Mouse (Mus musculus) midbrain, embryonic 12.5 days (tissue): ENCODE data around the gene C130026I21Rik. TPM values are rescaled to one million over a fixed set of nuclear protein-coding genes. Genes with fewer than 3 reads are reported as not detected.
A peak's percentile ranks its signal among the peaks of the same experiment; 100 is the strongest.
"Not testable (repeated sequence)": the region's sequence is repeated elsewhere in the genome, so short reads cannot be mapped to it uniquely, and the experiment has no call there.

Experiments used
- ATAC-seq: fragments of 200-750 bp; cut with Nextera tagmentation; 2 replicates; pipeline ENCODE4 v1.8.0; 2017; ENCODE audit warnings: low read depth, moderate TSS enrichment, moderate library complexity; ENCODE audit not compliant: low FRiP score
- H3K27ac ChIP-seq: fragments of 300-500 bp; sonication (generic); replicated peaks from 2 replicates; pipeline ENCODE4 v1.5.1; 2016; ENCODE audit warnings: mild to moderate bottlenecking
- H3K27me3 ChIP-seq: fragments of 300-500 bp; sonication (generic); 2 replicates; pipeline ENCODE4 v1.6.1; 2016; ENCODE audit warnings: mild to moderate bottlenecking
- H3K36me3 ChIP-seq: fragments of 300-500 bp; sonication (generic); 2 replicates; pipeline ENCODE4 v1.6.1; 2016
- H3K4me1 ChIP-seq: fragments of 300-500 bp; sonication (generic); 2 replicates; pipeline ENCODE4 v1.6.1; 2016
- H3K4me2 ChIP-seq: fragments of 300-500 bp; sonication (generic); replicated peaks from 2 replicates; pipeline ENCODE4 v1.6.1; 2016; ENCODE audit warnings: mild to moderate bottlenecking, moderate library complexity
- H3K4me3 ChIP-seq: fragments of 300-500 bp; sonication (generic); 2 replicates; pipeline ENCODE4 v1.5.1; 2016; ENCODE audit warnings: mild to moderate bottlenecking
- H3K9ac ChIP-seq: fragments of 300-500 bp; sonication (generic); replicated peaks from 2 replicates; pipeline ENCODE4 v1.6.1; 2016; ENCODE audit warnings: mild to moderate bottlenecking, moderate library complexity
- H3K9me3 ChIP-seq: fragments of 300-500 bp; sonication (generic); 2 replicates; pipeline ENCODE4 v1.6.1; 2016; ENCODE audit warnings: mild to moderate bottlenecking
- WGBS: fragments of 180-500 bp; shearing (Covaris S2); methylation state at CpG from one replicate; pipeline ENCODE4 v1.1.7; 2016; 5-methylcytosine and 5-hydroxymethylcytosine counted together
- polyA plus RNA-seq: library from polyadenylated mRNA; unstranded; fragments of >200 nt; fragmentation: Nextera tagmentation; extraction: Ambion mirVana; gene quantifications from 2 replicates; pipeline ENCODE4 v1.2.1, GENCODE M21; 2016

C130026I21Rik gene
- polyA plus RNA-seq, 1 experiment from 2014 or later = not detected

DNA sequence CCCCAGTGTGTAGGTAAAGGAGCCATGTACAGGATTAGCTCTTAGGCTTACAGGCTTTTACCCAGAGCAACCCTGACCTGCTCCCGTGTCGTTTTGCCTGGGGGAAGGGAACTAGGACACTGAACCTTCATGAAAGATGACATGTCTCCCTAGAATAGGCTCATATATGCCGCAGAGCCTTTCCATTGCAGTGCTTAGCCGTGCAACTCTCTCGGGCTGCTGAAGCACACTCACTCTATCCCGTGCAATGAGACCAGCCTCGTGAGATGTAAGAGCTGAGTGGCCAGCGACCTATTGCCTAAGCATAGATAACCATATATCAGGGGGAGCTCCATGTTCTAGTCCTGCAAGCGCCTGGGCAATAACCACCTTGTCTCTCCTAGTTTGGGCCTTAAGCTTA is 274.1 kb downstream of the C130026I21Rik start:
- H3K4me1 ChIP-seq, H3K27ac ChIP-seq, H3K4me2 ChIP-seq, H3K27me3 ChIP-seq, ATAC-seq, H3K4me3 ChIP-seq, H3K9ac ChIP-seq, H3K9me3 ChIP-seq, H3K36me3 ChIP-seq: not testable (repeated sequence)
- WGBS = 84% methylated on average over 5 of the region's 9 CpGs

GRCm38 (mm10) chr1:84994461-84994860 is 275.9 kb downstream of the C130026I21Rik start:
- not testable (repeated sequence) for ATAC-seq, H3K27me3 ChIP-seq, H3K27ac ChIP-seq, H3K4me3 ChIP-seq, H3K4me2 ChIP-seq, H3K9me3 ChIP-seq, H3K4me1 ChIP-seq, H3K9ac ChIP-seq, H3K36me3 ChIP-seq
- WGBS = no CpG with 5 or more reads among the region's 1 CpGs

DNA sequence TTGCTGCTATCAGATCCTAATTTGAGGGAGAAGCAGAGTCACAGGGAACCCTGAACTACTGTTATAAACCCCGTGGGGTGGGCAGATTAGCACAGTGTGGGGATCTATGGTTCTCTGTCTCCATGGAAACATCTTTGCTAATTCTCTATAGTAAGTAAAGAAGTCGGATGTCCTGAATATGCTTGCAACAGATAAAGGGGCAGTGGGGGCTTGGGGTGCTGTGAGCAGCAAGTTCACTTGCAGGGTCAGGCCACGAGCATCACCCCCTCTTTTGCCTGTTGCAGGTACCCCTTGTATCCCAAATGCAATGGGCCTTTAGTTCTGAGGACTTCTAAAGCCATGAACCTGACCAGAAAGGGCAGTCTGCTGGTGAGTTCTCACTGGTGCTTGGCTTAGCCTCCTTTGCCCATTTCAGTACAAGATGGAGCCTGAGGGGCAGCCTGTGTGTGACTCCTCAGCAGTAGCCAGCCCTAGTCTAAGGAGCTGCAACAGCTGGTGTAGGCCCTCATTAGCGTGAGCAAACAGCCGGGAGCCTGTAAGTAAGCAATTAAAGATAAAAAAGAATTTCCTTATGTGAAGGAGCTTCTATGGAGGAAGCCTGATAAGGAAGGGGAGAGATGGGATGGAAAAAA is 276.6 kb downstream of the C130026I21Rik start:
- H3K9ac ChIP-seq, H3K9me3 ChIP-seq, H3K27me3 ChIP-seq, H3K4me3 ChIP-seq, H3K4me1 ChIP-seq, H3K27ac ChIP-seq, H3K4me2 ChIP-seq, H3K36me3 ChIP-seq: not testable (repeated sequence)
- 42% methylated on average over 2 of the region's 5 CpGs for WGBS
- peak; percentile 73 for ATAC-seq

DNA sequence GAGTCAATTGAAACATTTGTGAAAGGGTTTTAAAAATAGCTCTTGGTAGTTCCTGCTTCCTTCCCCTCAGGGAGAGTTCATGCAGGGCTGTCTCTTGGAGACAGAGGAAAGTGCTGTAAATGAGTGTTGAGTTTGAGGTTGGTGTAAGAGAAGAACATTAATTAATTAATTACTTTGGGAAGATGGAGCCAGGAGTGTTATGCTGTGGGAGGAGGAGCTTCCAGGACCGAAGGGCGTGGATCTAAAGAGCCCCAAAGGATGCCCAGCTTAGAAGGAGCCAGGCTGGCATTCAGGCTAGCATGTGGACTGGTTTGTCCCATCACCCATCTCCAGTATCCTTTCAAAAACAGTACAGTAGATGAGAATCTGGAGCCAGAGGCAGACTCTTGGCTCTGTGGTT is 277.1 kb downstream of the C130026I21Rik start:
- not testable (repeated sequence) for H3K27me3 ChIP-seq, H3K4me3 ChIP-seq, H3K27ac ChIP-seq, H3K4me2 ChIP-seq, H3K9ac ChIP-seq, H3K9me3 ChIP-seq, H3K4me1 ChIP-seq, H3K36me3 ChIP-seq
- peak; percentile 71 for ATAC-seq
- WGBS = no CpG with 5 or more reads among the region's 2 CpGs

- no CpG with 5 or more reads among the region's 3 CpGs for WGBS
- H3K4me2 ChIP-seq, H3K27me3 ChIP-seq, H3K4me3 ChIP-seq, H3K4me1 ChIP-seq, H3K9me3 ChIP-seq, H3K27ac ChIP-seq, H3K9ac ChIP-seq, H3K36me3 ChIP-seq: not testable (repeated sequence)
- peak; percentile 34; the same call in 1 of the 2 replicates for ATAC-seq
Observed at GRCm38 (mm10) chr1:84992827-84993226, 277.5 kb downstream of the C130026I21Rik start.

- H3K27me3 ChIP-seq, H3K9me3 ChIP-seq, H3K9ac ChIP-seq, H3K4me3 ChIP-seq, H3K4me2 ChIP-seq, H3K4me1 ChIP-seq, H3K27ac ChIP-seq, ATAC-seq, H3K36me3 ChIP-seq: not testable (repeated sequence)
- 86% methylated on average over 6 of the region's 8 CpGs for WGBS
Observed at GRCm38 (mm10) chr1:84989044-84989443, 281.3 kb downstream of the C130026I21Rik start.

DNA sequence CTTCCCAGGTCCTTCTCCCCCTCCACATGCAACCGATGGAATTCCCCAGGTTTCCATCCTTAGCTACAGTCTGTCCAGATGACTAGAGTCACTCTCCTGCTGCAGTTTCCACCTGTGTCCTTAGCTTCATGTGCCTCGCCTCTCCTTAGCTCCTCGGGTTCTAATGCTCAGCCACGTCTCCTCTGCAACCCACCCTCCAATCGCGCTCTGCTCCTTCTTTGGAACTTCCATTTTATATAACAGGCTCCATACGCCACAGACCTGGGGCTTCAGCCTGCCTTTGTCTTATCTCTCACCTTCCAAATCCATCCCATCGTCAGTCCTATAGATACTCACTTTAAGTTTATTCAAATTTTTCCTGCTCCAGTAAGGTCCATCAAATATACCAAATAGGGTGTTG is 282.6 kb downstream of the C130026I21Rik start:
- ATAC-seq, H3K27me3 ChIP-seq, H3K4me3 ChIP-seq, H3K9me3 ChIP-seq, H3K4me1 ChIP-seq, H3K36me3 ChIP-seq, H3K9ac ChIP-seq, H3K4me2 ChIP-seq, H3K27ac ChIP-seq: not testable (repeated sequence)
- 76% methylated on average over 8 of the region's 8 CpGs for WGBS

- H3K4me2 ChIP-seq = peak overlapping the region; percentile 35
- H3K36me3 ChIP-seq, H3K27me3 ChIP-seq, H3K9me3 ChIP-seq, H3K9ac ChIP-seq, H3K4me1 ChIP-seq: not testable (repeated sequence)
- H3K27ac ChIP-seq = peak overlapping the region; percentile 70
- WGBS = 3% methylated on average over 12 of the region's 12 CpGs
- peak; percentile 85 for ATAC-seq
- peak overlapping the region; percentile 25 for H3K4me3 ChIP-seq
Observed at GRCm38 (mm10) chr1:84961779-84962178, 308.6 kb downstream of the C130026I21Rik start.

DNA sequence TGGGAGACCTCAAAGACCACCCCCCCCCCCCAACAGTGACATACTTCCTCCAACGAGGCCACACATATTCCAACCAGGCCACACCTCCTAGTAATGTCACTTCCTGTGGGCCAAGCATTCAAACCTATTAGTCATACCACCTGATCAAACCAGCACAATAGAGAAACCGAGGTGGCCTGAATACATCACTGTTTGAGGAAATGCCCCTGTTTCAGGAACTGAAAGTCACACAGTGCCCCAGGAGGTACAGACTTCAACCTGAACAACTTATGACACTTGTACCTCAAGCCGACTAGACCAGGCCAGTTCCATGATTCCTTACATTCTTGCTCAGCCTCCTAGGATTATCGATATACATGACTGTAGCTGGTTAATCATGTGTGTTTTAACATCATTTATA is 312.7 kb downstream of the C130026I21Rik start:
- H3K36me3 ChIP-seq, H3K4me2 ChIP-seq, ATAC-seq, H3K27ac ChIP-seq, H3K9me3 ChIP-seq, H3K27me3 ChIP-seq, H3K4me3 ChIP-seq, H3K9ac ChIP-seq, H3K4me1 ChIP-seq: not testable (repeated sequence)
- 80% methylated on average over 4 of the region's 4 CpGs for WGBS

DNA sequence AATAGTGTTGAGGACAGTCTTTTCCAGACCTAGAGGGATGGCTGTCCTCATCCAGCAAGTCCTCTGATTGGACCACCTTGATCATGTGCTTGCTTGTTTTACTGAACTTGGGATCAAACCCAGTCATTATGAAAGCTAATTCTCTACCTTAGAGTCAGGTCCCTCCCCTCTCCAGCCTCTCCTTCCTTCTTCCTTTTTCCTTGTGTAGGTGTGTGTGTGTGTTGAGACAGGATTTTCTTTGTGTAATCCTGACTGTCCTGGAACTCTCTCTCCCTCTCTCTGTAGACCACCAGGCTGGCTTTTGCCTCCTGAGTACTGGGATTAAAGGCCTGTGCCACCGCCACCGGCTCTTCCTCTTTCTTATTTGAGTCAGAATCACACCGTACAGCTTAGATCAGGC is 313.6 kb downstream of the C130026I21Rik start:
- not testable (repeated sequence) for H3K4me2 ChIP-seq, H3K9ac ChIP-seq, H3K27me3 ChIP-seq, H3K36me3 ChIP-seq, H3K4me1 ChIP-seq, H3K9me3 ChIP-seq, ATAC-seq, H3K27ac ChIP-seq, H3K4me3 ChIP-seq
- 93% methylated on average over 3 of the region's 3 CpGs for whole genome bisulfite sequencing

DNA sequence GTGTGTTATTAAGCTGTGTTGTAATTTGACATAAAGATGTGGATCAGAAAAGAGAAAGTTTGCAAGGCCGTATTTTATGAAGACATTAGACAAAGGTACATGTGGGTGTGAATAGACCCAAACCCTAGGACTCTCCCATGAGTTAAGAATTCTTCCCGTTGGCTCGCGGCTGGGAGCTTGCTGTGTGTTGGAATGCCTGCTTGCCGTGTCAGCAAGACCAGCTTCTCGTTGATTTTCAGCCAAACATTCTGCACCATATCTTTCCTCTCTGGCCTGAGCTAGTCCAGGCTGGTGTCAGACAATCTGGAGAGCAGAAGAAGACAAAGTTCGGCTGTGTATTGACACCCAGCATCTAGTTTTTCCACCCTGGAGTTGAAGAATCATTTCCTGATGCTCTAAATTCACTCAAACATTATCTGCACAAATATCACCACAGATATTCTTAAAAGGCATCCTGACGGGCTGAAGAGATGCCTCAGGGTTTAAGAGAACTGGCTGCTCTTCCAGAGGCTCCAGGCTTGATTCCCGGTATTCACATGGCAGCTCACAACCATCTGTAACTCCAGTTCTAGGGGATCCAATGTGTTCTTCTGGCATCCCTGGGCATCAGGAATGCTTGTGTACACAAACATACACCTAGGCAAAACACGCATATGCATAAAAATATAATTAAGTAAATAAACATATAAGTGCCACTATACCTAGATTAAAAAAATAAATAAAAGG is 317.7 kb downstream of the C130026I21Rik start:
- no peaks in the 10 kb centered on the region for H3K36me3 ChIP-seq
- H3K4me1 ChIP-seq = no peaks in the 10 kb centered on the region
- H3K9me3 ChIP-seq = peaks cover 7% of the 10 kb centered on the region
- WGBS = 87% methylated on average over 10 of the region's 10 CpGs
- ATAC-seq = no peak
- H3K27me3 ChIP-seq = no peaks in the 10 kb centered on the region
- no peak overlapping the region for H3K4me3 ChIP-seq
- no peak overlapping the region for H3K9ac ChIP-seq
- no peak overlapping the region for H3K27ac ChIP-seq
- no peak overlapping the region for H3K4me2 ChIP-seq

DNA sequence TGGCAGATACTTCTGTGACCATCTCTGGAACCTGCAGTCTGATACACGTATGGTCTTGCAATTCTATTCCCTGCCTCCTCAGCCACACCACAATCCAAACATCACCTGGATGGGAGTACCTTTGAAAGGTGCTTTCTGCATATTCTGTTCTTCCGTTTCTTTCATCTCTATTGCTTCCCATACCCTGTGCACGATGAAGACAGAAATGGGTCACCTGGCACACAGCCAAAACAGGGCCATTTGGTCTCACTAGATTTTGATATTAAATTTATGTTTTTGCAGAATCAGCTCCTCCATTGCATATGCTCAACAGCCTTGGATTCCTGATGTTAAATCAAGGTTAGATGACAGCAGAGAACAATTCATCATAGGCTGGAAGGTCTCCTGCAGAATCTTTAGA is 318.8 kb downstream of the C130026I21Rik start:
- ATAC-seq = no peak
- Histone ChIP-seq H3K36me3 (no peaks in the 10 kb centered on the region), H3K4me3 (no peak overlapping the region), H3K9me3 (peaks cover 3% of the 10 kb centered on the region), H3K4me2 (no peak overlapping the region), H3K27me3 (no peaks in the 10 kb centered on the region), H3K4me1 (no peaks in the 10 kb centered on the region), H3K27ac (no peak overlapping the region), H3K9ac (no peak overlapping the region)
- WGBS = 94% methylated on average over 3 of the region's 3 CpGs

DNA sequence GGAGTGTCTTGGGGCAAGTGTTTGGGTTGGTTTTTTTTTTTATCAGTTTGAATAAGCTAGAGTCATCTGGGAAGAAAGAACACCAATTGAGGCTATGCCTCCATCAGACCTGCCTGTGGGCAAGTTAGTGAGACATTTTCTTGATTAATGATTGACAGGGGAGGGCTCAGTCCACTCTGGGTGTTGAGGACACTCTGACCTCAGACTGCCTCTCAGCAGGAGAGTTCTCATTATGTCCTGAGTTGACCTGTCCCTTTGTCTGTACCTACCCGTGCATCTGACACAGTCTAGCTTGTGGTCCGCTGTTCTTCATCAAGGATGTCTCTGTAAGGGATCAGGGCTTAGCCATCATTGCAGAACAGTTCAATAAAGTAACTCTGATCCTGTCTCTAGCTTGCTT is 323.0 kb downstream of the C130026I21Rik start:
- Histone ChIP-seq H3K4me2 (no peak overlapping the region), H3K4me3 (no peak overlapping the region), H3K36me3 (no peaks in the 10 kb centered on the region), H3K9me3 (no peaks in the 10 kb centered on the region), H3K27me3 (no peaks in the 10 kb centered on the region), H3K9ac (no peak overlapping the region), H3K27ac (no peak overlapping the region), H3K4me1 (no peaks in the 10 kb centered on the region)
- 72% methylated on average over 2 of the region's 2 CpGs for WGBS
- ATAC-seq = no peak
